Mouse (Mus musculus) gastrocnemius, postnatal 4 days (tissue): Measurements from ENCODE around the gene Nfic. TPM values are rescaled to one million over a fixed set of nuclear protein-coding genes. Genes with fewer than 3 reads are reported as not detected.

Experiments used
- DNase-seq, 2 experiments: peaks; one replicate each; pipeline ENCODE4 v3.0.0; 2021 to 2022; ENCODE audit warnings: low spot score in 2 of 2, mixed read lengths in 2 of 2
- total RNA-seq, 2 experiments: library from RNA; stranded (reverse); gene quantifications; 2 replicates each; pipeline ENCODE4 v1.2.3; 2021

Nfic gene
- total RNA-seq, 2 experiments from 2014 or later, result 274 to 335 TPM

GRCm38 (mm10) chr10:81486496-81486895 is 31.1 kb upstream of the Nfic start:
- no peak for DNase-seq

DNA sequence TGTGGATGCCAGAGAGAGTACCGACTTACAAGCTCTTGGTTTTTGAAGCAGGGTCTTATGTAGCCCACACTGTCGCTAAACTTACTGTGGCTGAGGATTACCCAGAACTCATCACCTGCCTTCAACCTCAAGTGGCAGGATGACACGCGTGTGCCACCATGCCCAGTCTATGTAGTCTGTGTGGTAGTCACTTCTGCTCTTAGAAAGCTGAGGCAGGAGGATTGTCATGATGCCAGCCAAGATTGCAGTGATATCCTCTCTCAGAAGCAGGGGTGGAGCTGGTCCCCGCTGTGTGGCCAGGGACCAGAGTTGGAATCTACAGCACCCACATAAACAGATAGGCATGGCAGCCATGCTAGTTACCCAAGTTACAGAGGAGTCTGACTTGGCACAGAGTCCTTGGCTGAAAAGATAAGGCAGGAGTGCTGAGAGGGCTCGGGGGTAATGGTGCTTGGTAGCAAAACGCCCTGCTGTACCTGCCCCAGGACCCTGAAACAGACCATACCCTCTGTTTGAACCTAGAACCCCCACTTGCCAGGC is 30.1 kb upstream of the Nfic start:
- no peak for DNase-seq

GRCm38 (mm10) chr10:81485060-81485449 is 29.6 kb upstream of the Nfic start:
- no peak for DNase-seq

DNA sequence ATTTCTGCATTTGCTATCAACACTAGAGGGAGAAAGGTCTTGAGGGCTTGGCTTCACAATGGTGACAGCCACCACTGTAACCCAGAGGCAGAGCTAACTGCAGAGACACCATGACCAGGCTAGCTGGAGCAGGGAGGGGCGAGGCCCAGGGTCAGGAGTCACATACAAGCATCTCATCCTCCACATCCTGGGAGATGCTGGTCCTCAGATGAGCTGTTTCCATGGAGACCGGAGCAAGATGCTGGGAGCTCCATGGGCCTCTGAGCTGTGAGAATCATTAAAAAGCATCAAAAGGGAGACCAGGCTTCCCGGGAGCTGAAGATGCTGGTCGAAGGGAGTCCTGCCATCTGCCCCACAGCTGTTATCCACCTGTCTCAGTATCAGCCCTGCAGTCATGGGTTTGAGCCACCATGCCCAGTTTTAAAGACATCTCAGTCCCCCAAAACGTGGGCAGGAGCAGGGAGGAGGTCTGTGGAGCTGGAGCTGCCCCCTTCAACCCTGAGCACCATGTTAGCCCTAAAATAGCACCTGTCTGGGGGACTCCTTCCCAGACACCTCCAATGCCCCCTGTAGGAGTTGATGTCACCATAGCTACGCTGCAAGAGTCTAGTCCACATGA is 29.1 kb upstream of the Nfic start:
- no peak for DNase-seq

- no peak for DNase-seq
These were observed 28.5 kb upstream of the Nfic start for GRCm38 (mm10) chr10:81483983-81484382.

DNA sequence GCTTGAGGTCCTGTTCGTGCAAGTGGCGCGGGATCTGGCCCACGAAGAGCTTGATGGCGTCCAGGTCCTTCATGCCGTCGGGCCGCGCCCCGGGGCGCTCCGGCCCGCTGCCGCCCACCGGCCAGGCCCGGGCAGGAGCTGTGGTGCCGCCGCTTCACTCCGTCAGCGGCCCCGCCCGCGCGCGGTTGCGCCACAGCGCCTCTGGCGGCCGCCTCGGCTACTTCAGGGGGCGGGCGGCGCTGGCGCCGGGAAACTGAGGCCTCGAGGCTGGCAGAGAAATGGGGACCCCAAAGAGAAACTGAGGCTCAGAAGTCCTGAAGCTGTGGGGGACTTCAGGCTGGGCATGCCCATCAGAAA is 27.1 kb upstream of the Nfic start, which contains the start of gene Celf5:
Gene Celf5 (minus strand): TSS at position 177 of the 357 bp plus-strand sequence.
- DNase-seq, result peak in 1 of 2 experiments; percentile 44

DNA sequence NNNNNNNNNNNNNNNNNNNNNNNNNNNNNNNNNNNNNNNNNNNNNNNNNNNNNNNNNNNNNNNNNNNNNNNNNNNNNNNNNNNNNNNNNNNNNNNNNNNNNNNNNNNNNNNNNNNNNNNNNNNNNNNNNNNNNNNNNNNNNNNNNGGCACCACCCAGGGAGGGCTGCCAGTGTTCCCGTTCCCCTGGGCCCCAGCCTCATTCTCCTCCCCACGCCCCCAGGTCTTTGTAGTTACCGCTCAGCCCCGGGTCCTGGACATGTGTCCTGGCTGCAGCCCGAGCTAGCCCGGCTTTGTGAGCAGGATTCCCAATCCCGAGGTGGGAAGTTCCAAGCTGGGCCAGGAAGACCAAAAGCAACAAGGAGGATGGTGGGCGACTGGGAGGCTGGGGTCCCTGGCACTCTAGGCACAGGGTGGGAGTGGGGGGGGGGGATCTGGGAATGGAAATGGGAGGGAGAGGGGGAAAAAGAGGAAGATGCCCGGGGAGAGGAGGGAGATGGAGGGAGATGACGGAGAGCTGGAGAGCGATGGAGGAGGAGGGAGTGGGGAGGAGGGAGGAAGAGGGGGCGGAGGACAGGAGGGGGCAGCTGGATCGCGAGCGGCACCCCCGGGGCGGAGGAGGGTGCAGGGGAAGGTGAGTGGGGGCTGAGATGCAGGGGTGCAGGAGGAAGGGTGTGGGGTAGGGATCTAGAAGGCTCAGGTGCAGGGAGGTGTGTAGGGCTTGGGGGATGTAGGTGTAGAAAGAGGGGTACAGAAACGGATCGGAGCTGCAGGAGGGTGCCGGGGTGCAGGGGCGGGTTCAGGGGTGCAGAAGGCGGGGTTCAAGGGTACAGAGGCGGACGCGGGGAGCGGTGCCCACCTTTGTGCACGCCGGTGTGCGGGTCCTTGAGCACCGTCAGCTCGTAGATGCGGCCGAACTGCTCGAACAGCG is 26.4 kb upstream of the Nfic start:
- no peak for DNase-seq

DNA sequence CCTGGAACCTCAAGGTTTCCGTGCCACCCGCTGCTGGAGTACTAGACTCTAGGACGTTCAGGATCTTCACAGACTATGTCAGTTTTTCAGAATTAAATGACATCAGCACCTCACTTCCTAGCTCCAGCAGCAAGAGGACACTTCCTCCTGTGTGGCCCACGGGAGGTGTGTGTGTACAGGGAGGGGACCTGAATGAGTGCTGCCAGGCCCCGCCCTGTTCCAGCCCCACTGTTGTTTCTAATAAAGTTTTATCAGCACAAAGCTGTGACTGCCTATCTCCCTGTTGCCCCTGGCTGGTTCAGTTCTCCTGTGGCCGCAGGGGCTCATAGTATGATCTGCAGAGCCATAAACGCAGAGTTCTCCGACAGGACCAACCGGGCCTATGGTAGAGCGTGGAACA is 19.0 kb upstream of the Nfic start:
- DNase-seq, result no peak

GRCm38 (mm10) chr10:81473003-81473451 is 17.6 kb upstream of the Nfic start:
- DNase-seq, result no peak

DNA sequence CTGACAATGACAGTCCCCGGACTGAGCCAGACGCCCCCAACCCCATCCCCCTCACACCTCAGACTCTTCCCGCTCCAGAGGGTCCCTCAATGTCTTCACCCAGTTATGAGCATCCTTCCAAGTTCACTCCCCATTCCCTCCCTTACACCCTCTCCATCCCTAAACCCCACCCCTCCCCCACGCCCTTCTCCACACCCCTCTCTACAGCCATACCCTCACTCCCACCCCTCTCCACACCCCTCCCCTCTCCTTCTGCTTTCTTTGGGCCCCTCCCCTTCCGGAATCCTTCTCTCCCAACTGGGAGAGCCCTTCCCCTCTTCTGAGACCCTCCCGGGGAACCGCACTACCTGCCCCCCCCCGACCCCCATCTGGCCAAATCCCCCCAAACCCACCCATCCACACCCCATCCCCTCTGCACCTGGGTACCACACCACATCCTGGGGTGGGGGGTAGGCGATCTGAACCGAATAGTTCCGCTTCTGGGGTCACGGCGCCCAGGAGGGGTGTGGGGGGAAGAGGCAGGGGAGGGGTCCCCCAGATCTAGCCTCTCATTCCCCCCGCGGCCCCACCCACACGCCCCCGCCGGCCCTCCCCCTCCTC is 17.1 kb upstream of the Nfic start:
- DNase-seq, result no peak

DNA sequence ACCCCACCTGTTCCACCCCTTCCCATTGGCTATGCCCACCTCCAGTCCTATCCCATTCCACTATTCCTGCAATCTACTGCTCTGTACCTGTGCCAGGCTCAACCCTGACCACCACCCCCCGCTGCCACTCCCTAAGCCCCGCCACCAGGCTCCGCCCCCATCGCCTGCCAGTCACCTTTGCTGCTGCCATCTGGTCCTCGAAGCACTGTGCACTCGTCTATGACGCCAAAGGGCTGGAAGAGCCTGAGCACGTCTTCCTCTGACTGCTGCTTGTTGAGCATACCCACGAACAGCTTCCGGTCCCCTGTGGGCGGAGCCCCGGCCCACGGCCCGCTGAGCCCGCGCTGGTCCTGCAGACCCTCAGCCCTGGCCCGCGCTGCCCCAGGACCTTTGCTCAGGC is 15.0 kb upstream of the Nfic start:
- no peak for DNase-seq

GRCm38 (mm10) chr10:81469253-81469652 is 13.8 kb upstream of the Nfic start:
- DNase-seq, result peak in 1 of 2 experiments; percentile 15

GRCm38 (mm10) chr10:81467670-81468235 is 12.3 kb upstream of the Nfic start:
- DNase-seq, result peak in 1 of 2 experiments; percentile 13

- no peak for DNase-seq
These were observed 11.4 kb upstream of the Nfic start for GRCm38 (mm10) chr10:81466881-81467280.

GRCm38 (mm10) chr10:81466066-81466465 is 10.6 kb upstream of the Nfic start:
- DNase-seq, result peak in 1 of 2 experiments; percentile 14

- DNase-seq, result no peak
These were observed 9.8 kb upstream of the Nfic start for GRCm38 (mm10) chr10:81465265-81465645.

- peak in 1 of 2 experiments; percentile 46 for DNase-seq
These were observed 9.2 kb upstream of the Nfic start for GRCm38 (mm10) chr10:81464405-81465264.

DNA sequence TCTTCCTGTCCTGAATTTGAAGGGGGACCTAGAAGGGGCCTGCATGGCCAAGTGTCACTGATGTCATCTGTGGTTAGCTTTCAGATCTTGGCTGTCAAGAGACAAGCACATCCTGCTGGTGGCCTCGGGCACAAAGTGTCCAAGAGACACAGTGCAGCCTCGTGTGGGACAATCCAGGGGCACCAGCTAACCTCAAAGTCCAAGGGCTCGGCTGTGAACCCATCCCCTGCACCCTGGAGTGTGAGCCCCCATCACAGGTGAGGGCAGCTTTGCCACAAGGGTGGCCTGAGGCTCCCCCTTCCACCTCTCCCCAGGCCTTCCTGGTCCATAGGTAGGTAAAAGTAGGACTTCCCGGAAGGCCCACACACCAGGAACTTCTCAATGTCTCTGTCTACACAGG is 8.1 kb upstream of the Nfic start:
- no peak for DNase-seq

GRCm38 (mm10) chr10:81462917-81463316 is 7.5 kb upstream of the Nfic start:
- no peak for DNase-seq

GRCm38 (mm10) chr10:81462415-81462804 is 7.0 kb upstream of the Nfic start:
- no peak for DNase-seq
